Mouse (Mus musculus): ENCODE measurements around the gene Atp2b2. TPM values are rescaled to one million over a fixed set of nuclear protein-coding genes. Genes with fewer than 3 reads are reported as not detected.

Gene Atp2b2
- polyA plus RNA-seq, 1 experiment: 0.19 TPM

GRCm38 (mm10) chr6:113942355-113942754 lies 100.1 kb downstream of the Atp2b2 start:
- DNase-seq (ENCODE audit: low spot score): no peak

DNA sequence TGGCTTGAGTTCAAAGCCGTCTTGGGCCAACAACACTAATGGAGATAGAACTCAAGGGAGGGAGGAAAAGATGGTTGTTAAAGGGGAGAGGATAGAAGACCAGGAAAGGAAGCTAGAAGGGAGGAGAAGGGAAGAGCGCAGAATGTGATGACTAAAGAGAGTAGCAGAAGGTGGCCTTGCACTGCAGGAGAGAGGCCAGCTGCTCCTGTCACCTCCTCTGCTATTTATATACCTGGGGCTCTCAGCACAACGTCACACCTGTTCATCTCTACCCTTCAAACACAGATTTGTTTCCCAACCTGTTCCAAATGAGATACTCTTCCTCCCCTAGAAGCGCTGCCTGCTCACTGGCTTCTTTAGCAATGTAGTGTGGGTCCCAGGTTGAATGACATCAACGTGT lies 101.1 kb downstream of the Atp2b2 start:
- DNase-seq (ENCODE audit: low spot score): no peak

DNA sequence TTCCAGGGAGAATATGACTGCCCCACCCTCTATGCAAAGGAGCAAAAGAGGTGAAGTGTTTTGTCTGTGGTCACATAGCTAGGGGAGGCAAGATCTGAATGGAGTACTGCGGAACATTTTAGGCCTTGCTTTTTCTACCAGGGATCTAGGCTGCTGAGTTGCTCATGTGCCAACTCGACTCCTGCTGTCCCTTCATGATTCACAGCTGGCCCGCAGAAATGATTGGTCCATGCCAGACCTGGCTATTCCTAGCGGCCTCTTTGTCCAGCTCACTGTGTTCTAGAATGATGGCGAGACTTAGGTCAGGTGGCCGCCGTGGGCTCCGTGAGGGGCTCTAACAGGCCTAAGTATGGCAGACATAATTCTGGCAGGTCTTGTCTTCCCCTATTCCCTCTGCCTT lies 103.0 kb downstream of the Atp2b2 start:
- DNase-seq (ENCODE audit: low spot score): no peak

GRCm38 (mm10) chr6:113936811-113937508 lies 105.5 kb downstream of the Atp2b2 start:
- no peak for DNase-seq (ENCODE audit: low spot score)

DNA sequence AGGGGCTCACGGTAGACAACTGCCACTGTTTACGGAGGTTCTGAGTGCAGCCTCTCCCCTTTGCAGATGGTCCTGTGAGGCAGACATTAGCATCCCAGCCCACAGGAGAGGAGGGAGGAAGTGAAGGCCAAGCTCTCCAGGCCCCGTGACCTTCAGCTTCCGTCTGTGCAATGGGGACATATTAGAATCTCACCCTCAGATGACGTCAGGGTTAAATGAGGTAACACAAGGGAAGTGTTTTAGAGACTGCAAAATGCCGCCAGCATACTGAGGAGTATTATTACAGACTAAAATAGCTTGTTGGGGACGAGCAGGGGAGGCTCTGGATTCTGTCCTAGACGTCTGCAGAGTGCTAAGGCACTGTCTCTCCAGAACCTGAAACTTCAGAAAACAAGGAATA lies 106.3 kb downstream of the Atp2b2 start:
- DNase-seq (ENCODE audit: low spot score): no peak

DNA sequence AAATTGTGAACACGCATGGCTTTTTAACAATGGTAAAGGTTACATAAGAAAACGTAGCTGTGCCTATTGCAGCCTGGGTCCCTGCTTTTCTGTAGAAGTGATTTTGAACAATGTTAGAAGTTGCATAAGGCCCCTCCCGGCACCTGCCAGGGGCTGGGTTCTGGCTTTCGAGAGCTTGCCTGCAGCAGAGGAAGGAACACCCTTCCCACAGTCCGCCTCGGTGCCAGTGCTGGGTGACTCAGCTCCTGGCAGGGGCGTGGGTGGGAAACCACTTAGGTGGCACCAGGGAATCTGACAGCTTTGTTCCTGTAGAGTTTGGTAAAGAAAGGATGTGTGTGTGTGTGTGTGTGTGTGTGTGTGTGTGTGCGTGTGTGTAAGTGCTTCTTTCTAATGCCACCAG lies 107.7 kb downstream of the Atp2b2 start:
- no peak for DNase-seq (ENCODE audit: low spot score)

DNA sequence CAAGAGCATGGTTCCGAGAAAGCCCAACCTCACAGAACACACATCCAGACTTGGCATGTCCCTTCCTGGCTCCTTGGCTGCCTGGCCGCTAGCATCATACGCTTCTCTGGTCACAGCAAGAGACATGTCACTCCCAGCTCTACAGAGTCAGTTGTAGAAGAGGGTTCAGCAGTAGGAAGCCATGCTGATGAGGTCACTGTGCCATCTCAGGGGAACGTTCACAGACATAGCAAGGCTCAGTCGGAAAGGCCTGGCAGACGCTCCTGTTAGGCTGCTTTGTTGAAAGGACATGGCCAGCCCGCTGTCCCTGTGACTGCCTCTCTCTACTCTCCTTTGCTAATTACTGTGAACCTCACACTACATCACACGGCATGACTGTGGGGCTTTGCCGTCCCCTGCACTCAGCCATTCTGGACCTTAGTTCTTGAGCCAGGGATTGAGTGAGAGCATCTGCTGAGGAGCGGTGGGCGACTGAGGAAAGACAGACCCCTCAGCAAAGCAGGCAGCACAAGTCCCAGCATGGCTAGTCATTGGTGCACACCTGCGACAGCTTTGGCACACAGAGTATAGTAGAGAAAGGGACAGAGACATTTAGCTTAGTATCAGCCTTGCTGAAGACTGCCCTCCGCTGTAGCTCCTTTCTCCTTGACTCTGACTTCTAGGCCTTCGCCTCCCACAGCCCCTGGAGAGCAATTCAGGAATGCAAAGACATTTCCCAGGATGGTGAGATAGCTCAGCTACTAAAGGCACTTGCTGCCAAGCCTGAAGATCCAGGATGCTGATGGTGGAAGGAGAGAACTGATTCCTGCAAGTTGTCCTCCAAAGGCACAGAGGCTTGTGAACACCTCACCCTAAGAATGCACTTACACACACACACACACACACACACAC lies 108.9 kb downstream of the Atp2b2 start:
- no peak for DNase-seq (ENCODE audit: low spot score)

- DNase-seq (ENCODE audit: low spot score): no peak
Observed at GRCm38 (mm10) chr6:113929191-113929875, 113.1 kb downstream of the Atp2b2 start.

- DNase-seq (ENCODE audit: low spot score): no peak
Observed at GRCm38 (mm10) chr6:113923249-113923648, 119.2 kb downstream of the Atp2b2 start.

DNA sequence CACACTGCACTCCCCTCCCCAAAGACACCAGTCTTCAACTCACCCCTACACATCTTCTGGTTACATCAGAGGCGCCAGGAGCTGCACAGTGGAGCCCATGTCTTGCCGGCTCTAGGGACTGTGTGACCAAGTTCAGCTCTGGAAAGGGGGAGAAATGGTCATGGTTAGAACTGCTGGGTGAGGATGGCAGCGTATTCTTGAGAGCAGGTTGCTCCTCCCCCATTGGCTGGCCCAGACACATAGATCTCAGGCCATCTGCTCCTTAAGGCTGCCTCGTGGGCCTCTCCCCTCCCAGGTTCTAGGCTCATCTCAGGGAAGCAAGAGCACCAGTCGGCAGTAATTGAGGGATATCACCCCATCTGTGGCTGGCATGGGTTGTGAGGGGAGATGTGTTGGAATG lies 121.9 kb downstream of the Atp2b2 start:
- DNase-seq (ENCODE audit: low spot score): no peak

GRCm38 (mm10) chr6:113912753-113913152 lies 129.7 kb downstream of the Atp2b2 start:
- no peak for DNase-seq (ENCODE audit: low spot score)

GRCm38 (mm10) chr6:113911094-113911493 lies 131.3 kb downstream of the Atp2b2 start:
- DNase-seq (ENCODE audit: low spot score): no peak

DNA sequence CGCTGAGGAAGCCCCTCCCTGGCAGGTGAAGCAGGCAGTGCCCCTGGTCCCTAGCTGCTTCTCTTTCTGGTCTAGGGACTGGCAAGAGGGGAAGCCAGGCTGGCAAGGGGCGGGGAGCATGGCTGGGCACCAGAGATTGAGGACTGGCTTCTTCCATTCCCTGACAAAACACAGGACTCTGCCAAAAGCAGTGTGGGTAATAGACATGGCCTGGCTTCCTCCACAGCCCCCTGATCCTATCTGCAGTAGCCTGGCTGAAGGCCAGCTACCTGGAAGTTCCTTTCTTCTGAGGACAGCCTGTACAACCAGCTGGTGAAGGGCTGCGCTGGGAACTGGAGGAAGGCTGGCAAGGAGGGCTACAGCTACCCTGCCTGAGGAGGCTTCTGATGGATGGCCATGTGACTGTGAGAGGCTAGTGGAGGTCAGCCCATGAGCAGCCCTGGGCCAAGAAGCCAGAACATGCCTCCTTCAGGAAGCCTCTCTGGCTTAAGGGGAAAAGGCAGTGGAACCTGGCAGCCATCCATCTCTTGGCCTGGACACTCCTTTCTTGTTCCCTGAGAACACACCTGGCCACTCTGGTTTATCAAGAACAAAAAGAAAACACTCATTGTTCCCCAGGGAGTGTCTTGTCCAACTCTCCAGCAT lies 131.9 kb downstream of the Atp2b2 start:
- DNase-seq (ENCODE audit: low spot score): no peak

GRCm38 (mm10) chr6:113909836-113910235 lies 132.6 kb downstream of the Atp2b2 start:
- DNase-seq (ENCODE audit: low spot score): no peak

GRCm38 (mm10) chr6:113908066-113908465 lies 134.3 kb downstream of the Atp2b2 start:
- no peak for DNase-seq (ENCODE audit: low spot score)

DNA sequence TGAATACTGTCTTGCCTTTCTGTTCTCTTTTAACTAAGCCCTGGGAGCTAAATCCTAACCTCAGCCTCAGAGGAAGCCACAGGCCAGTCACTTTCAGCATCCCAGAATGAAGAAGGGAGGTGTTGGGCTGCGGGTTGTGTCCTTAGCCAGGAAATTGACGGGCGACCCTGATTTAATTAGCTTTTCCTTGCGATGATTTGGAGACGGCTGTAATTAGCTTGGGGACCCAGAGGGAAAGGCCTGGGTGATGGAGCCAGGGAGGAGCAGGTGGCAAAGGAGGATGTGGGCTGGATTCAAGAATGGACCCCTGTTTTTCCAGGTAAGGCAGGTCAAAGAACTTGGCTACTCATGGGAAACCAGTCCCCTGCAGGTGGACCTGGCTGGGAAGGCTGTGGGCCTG lies 138.0 kb downstream of the Atp2b2 start:
- DNase-seq (ENCODE audit: low spot score): no peak

DNA sequence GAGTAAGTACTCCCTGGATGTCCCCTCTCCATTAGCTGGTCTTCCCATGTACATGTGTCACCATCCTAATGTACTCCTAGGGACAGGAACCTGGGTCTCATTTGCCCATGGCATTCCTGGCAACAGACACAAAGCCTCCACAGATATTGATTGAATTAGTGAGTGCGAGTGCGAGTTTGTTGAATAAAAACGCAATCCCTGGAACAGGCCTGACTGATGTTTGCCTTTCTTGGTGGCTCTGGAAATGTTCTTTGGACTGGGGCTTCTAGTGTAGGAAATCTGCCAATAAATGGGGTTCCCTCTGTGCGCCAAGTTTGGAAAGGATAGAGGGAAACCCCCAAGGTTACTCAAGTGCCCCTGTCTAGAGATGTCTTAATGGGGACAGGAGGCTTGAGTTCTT lies 146.4 kb downstream of the Atp2b2 start:
- no peak for DNase-seq (ENCODE audit: low spot score)

GRCm38 (mm10) chr6:113894008-113894407 lies 148.4 kb downstream of the Atp2b2 start:
- no peak for DNase-seq (ENCODE audit: low spot score)

DNA sequence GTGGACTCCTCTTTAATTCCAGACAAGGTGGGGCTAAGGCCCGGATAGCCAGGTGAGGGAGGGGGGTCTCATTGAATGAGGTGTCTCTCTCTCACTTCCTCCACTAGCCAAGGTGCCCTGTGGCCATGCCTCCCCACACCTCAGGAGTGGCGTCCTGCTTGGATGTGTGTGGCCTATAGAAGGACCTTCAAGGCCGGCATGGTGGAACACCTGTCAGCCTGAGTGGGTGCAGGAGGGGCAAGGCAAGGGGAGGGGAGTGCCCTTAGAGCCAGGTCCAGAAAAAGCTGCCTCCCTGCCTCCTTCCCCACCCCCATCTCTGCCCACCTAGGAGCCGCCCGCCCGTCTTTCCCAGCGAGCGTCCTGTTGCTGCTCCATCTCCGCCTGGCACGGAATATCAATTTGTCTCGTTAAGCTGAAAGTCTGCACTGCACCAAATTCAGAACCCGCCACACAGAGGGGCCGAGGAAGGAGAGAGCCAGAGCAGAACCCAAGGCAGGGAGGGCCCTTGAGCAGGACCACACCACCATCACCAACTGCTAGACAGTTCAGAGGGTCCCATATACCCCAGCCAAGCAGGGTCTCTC lies 150.2 kb downstream of the Atp2b2 start:
- DNase-seq (ENCODE audit: low spot score): no peak

DNA sequence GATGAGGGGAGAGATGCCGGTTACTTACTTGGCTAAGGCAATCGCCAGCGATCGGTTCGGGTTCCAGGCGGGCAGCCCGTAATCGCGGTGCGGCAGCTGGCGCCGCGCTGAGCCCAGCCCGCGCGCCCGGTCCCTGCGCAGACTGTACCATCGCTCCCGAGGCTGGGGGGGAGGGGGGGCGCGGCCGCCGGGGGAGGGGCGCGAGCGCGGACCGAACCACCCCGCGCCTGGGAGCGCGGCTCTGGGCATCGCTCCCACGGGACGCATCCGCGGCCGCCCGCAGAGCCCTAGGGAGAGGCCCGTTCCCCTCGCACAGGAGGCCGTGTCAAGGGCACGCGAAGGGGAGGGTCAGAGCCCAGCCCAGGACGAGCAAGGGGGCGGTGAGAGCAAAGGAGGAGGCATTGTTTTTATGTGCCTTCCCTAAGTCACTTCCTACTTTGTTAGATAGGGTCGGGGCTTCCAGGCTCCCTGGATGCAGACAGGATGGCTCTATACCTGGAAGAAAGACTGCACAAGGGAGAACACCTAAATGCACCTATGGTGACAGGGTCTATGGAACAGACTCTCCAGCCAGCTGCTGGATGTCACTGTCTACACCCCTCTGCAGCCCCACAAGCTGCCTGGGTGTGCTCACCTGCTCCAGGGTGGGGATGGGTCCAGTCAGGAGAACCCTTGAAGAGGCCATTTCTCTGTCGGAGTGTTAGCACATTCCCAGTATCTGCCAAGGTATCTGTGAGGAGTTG lies 151.0 kb downstream of the Atp2b2 start:
- no peak for DNase-seq (ENCODE audit: low spot score)

DNA sequence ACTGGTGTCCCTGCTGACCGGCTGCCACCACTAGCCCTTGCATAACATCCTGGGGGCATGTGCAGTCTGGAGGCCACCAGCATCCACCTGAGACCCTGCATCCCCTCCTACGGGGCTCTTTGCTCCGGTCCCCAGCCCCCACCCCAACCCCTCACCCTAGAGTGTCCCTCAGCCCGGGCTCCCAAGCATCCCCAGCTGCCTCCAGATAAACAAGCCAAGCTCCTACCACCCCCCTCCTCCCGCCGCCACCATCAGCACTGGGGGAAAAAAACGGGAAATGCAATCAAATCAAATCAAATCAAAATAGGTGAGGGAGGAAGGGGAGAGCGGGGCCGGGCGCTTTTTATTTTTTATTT lies 151.6 kb downstream of the Atp2b2 start:
- no peak for DNase-seq (ENCODE audit: low spot score)
